Mouse (Mus musculus): ENCODE results near the gene Bcam. TPM values are rescaled to one million over a fixed set of nuclear protein-coding genes. Genes with fewer than 3 reads are reported as not detected.

Bcam gene
- 17.6 and 21.5 TPM in 2 replicates for polyA plus RNA-seq (2014; fragmentation: Nextera tagmentation; extraction: Ambion mirVana)

DNA sequence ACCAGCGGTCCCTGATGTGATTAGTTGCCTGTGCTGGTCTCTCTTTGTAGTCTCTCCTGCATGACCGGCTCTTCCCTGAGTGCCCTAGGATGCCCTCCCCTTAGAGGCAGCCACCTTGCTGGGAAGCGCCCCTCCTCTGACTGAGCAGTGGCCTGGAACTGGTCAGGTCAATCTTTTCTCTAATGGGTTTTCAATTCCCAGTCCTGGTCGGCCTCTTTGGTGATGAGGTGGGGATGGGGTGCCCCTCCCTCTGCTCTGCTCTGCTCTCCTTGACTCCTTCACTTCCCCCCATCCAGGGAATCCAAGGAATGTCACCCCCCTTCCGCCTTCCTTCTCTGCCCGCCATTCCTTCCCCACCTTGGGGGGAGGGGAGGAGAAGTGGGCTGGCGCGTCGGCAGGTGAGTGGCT is at the start of gene Bcam:
Gene Bcam, minus strand, starts transcription at position 33 of the 408 bp plus-strand sequence.
- H3K27ac ChIP-seq (ENCODE audit: low read depth, low read length): no peak within 1 kb of the TSS
- H3K36me3 ChIP-seq (ENCODE audit: control insufficient read depth, insufficient read depth, low read length): no peaks in the 10 kb centered on the region
- peaks cover 19% of the 10 kb centered on the region for H3K27me3 ChIP-seq (ENCODE audit: control insufficient read depth, insufficient read depth, low read length)
- peak within 1 kb of the TSS; percentile 76 for H3K4me2 ChIP-seq (ENCODE audit: low read depth, low read length, severe bottlenecking)
- H3K9ac ChIP-seq (ENCODE audit: low read length): peak within 1 kb of the TSS; percentile 47
- peak within 1 kb of the TSS; percentile 34 for H3K4me3 ChIP-seq (ENCODE audit: low read depth, low read length)
- ATAC-seq (replicated peaks; ENCODE audit: low FRiP score): peak; percentile 28
- peaks cover 12% of the 10 kb centered on the region; the same call in 1 of the 2 replicates for H3K4me1 ChIP-seq (replicated peaks; ENCODE audit: control insufficient read depth, insufficient read depth, low read length)
- no peaks in the 10 kb centered on the region for H3K9me3 ChIP-seq (ENCODE audit: control insufficient read depth, low read length)
- DNase-seq (ENCODE audit: low spot score): no peak
- WGBS: 1% methylated on average over 9 of the region's 9 CpGs

DNA sequence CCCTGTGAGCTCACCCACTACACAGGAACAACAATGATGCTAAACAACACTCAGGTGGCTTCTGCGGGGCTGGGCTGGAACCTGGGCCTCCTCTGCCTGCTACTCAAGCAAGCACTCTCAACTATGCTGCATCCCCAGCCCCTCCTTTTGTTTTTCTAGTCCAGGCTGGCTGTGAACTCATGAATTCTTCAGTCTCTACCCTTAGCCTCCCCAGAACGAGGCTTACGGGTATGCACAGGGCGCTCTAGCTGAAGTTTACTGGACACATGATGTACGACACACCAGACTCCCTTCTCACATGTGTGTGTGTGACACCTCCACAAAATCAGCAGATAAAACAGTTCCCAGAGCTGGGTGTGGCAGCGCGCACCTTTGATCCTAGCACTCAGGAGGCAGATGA is 48.1 kb upstream of the Bcam start:
- 83% methylated on average over 7 of the region's 7 CpGs for WGBS
- no peak overlapping the region for H3K27ac ChIP-seq (ENCODE audit: low read depth, low read length)
- no peak overlapping the region for H3K4me2 ChIP-seq (ENCODE audit: low read depth, low read length, severe bottlenecking)
- no peak overlapping the region for H3K9ac ChIP-seq (ENCODE audit: low read length)
- H3K4me3 ChIP-seq (ENCODE audit: low read depth, low read length): no peak overlapping the region
- no peak for ATAC-seq (replicated peaks; ENCODE audit: low FRiP score)
- H3K27me3 ChIP-seq (ENCODE audit: control insufficient read depth, insufficient read depth, low read length): peaks cover 36% of the 10 kb centered on the region
- H3K9me3 ChIP-seq (ENCODE audit: control insufficient read depth, low read length): no peaks in the 10 kb centered on the region; the same call in 1 of the 2 replicates
- no peaks in the 10 kb centered on the region for H3K36me3 ChIP-seq (ENCODE audit: control insufficient read depth, insufficient read depth, low read length)
- DNase-seq (ENCODE audit: low spot score): no peak
- peaks cover 11% of the 10 kb centered on the region for H3K4me1 ChIP-seq (replicated peaks; ENCODE audit: control insufficient read depth, insufficient read depth, low read length)

DNA sequence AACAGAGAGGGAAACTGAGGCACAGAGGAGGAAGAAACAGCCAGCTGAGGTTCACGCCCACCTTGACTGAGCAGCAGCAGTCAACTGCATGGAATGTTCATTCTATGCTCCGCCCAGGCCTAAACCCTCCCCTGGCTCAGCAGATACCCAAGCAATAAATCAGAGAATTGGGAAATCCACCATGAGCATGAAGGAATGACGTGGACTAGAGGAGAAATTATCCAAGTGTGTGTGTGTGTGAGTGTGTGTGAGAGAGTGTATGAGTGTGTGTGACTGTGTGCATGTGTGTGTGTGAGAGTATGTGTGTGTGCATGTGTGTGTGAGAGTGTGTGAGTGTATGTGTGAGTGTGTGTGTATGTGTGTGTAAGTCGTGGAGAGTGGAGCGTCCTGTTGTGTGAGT is 47.6 kb upstream of the Bcam start:
- Histone ChIP-seq H3K9me3 (ENCODE audit: control insufficient read depth, low read length) (no peaks in the 10 kb centered on the region; the same call in 1 of the 2 replicates), H3K36me3 (ENCODE audit: control insufficient read depth, insufficient read depth, low read length) (no peaks in the 10 kb centered on the region), H3K4me2 (ENCODE audit: low read depth, low read length, severe bottlenecking) (no peak overlapping the region), H3K4me1 (replicated peaks; ENCODE audit: control insufficient read depth, insufficient read depth, low read length) (peaks cover 9% of the 10 kb centered on the region), H3K4me3 (ENCODE audit: low read depth, low read length) (no peak overlapping the region), H3K27me3 (ENCODE audit: control insufficient read depth, insufficient read depth, low read length) (peaks cover 32% of the 10 kb centered on the region), H3K27ac (ENCODE audit: low read depth, low read length) (no peak overlapping the region), H3K9ac (ENCODE audit: low read length) (no peak overlapping the region)
- DNase-seq (ENCODE audit: low spot score): no peak
- no peak for ATAC-seq (replicated peaks; ENCODE audit: low FRiP score)
- WGBS: 86% methylated on average over 5 of the region's 5 CpGs

DNA sequence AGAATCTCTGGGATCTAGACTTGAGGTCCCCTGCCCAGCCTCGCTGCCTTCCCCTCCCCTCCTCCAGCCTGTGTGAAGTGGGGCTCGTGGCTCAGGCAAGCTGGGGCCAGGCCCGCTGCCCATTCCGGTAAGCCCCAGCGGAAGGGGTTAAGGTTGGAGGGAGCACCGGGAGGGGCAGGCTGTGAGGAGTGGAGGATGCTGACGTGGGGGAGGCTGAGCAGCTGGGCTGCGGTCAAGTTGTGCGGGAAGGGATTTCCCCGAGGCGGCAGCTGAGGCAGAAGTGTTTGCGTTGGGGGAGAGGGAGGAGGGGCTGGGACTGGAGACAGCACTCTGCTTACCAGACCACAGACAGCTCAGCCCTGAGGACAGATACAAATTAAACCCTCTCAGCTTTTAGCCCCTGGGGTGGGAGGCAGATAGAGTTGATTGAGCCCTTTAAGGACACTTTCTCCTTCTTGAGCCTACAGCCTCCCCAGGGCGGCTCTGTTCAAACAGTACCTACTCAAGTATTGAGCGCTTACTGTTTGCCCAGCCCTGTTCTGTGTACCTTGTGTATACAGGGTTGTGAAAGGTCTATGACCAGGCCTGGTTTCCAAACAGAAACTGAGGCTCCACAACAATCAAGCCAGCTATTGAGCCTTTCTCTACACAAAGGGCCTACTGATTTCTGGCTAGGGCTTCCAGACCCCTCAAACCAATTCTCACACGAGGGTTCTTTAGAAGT is 46.7 kb upstream of the Bcam start:
- peak; percentile 59 for ATAC-seq (replicated peaks; ENCODE audit: low FRiP score)
- WGBS: 4% methylated on average over 15 of the region's 15 CpGs
- peaks cover 9% of the 10 kb centered on the region for H3K4me1 ChIP-seq (replicated peaks; ENCODE audit: control insufficient read depth, insufficient read depth, low read length)
- peak; percentile 74 for DNase-seq (ENCODE audit: low spot score)
- no peak overlapping the region for H3K4me3 ChIP-seq (ENCODE audit: low read depth, low read length)
- H3K9ac ChIP-seq (ENCODE audit: low read length): peak overlapping the region; percentile 39; the same call in 1 of the 2 replicates
- no peak overlapping the region for H3K27ac ChIP-seq (ENCODE audit: low read depth, low read length)
- no peaks in the 10 kb centered on the region for H3K36me3 ChIP-seq (ENCODE audit: control insufficient read depth, insufficient read depth, low read length)
- peaks cover 26% of the 10 kb centered on the region for H3K27me3 ChIP-seq (ENCODE audit: control insufficient read depth, insufficient read depth, low read length)
- peak overlapping the region; percentile 35 for H3K4me2 ChIP-seq (ENCODE audit: low read depth, low read length, severe bottlenecking)
- no peaks in the 10 kb centered on the region; the same call in 1 of the 2 replicates for H3K9me3 ChIP-seq (ENCODE audit: control insufficient read depth, low read length)

DNA sequence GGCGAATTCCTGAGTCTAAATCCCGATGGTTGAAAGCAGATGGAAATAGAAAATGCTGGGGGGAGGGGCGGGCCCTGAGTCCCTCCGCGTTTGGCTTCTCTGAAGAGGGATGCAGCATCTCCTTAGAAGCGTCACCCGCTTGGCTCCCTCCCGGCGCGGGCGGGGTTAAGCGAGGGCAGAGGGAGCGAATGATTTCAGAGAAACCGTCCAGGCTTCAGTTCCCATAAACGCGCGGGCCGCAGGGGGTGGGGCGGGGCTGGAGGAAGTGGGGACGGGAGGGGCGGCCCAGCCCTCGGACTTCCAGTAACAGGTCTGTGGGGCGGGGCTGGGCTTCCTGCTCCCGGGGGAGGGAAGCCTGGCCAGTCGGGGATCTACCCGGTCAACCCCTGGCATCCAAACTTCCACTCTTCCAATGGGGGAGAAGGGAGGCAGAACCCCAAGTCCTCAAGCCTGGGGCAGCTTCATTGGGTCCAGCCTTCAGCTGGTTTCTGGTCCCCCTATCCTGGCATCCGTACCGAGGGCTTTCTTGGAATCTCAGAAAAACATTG is 45.5 kb upstream of the Bcam start:
- WGBS: under 1% methylated on average over 28 of the region's 28 CpGs

DNA sequence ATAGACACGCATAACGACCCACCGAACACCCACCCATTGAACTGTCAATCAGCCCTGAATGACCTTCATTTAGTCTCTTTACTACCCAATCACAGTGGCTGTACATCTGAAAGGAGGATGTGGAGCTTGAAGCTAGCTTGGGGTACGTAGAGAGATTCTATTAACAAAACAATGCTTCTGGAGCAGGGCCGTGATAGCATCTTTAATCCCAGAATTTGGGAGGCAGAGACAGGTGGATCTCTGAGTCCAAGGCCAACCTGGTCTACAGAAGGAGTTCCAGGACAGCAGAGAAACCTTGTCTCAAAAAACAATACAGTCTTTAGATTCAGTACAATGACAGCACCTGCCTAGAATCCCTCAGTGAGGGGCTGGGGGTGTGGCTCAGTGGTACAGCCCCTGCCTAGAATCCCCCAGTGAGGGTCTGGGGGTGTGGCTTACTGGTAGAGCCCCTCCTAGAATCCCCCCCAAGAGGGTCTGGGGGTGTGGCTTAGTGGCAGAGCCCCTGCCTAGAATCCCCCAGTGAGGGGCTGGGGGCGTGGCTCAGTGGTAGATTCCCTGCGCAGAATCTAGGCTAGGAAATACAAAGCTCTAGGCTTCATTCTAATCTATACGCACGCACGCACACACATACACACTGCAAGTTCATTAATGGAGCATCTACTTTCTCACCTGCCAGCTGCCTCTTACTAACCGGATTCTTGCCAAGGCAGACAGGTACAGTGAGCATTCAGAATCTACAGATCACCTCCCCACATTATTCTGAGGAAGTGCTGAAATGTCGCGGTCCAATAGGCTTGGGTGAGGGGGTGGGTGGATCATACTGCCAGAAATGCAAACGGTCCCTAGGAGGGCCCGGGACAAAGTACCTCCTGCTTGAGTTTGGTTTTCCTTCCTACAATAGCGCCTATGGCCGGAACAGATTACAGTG is 44.7 kb upstream of the Bcam start:
- H3K4me2 ChIP-seq (ENCODE audit: low read depth, low read length, severe bottlenecking): peak overlapping the region; percentile 34
- ATAC-seq (replicated peaks; ENCODE audit: low FRiP score) (peak; percentile 32; the same call in 1 of the 2 replicates), DNase-seq (ENCODE audit: low spot score) (no peak)
- H3K4me3 ChIP-seq (ENCODE audit: low read depth, low read length): peak overlapping the region; percentile 25
- no peak overlapping the region for H3K9ac ChIP-seq (ENCODE audit: low read length)
- H3K27me3 ChIP-seq (ENCODE audit: control insufficient read depth, insufficient read depth, low read length): peaks cover 27% of the 10 kb centered on the region
- H3K9me3 ChIP-seq (ENCODE audit: control insufficient read depth, low read length): no peaks in the 10 kb centered on the region; the same call in 1 of the 2 replicates
- peaks cover 8% of the 10 kb centered on the region for H3K4me1 ChIP-seq (replicated peaks; ENCODE audit: control insufficient read depth, insufficient read depth, low read length)
- H3K36me3 ChIP-seq (ENCODE audit: control insufficient read depth, insufficient read depth, low read length): no peaks in the 10 kb centered on the region
- no peak overlapping the region for H3K27ac ChIP-seq (ENCODE audit: low read depth, low read length)
- WGBS: 20% methylated on average over 17 of the region's 17 CpGs

More for the DNA sequence above, 45.5 kb upstream of the Bcam start:
- H3K9ac ChIP-seq (ENCODE audit: low read length): peak overlapping the region; percentile 0; the same call in 1 of the 2 replicates
- H3K4me2 ChIP-seq (ENCODE audit: low read depth, low read length, severe bottlenecking): peak overlapping the region; percentile 34
- DNase-seq (ENCODE audit: low spot score): peak; percentile 81
- H3K27ac ChIP-seq (ENCODE audit: low read depth, low read length): no peak overlapping the region
- peak; percentile 50 for ATAC-seq (replicated peaks; ENCODE audit: low FRiP score)
- peaks cover 20% of the 10 kb centered on the region for H3K27me3 ChIP-seq (ENCODE audit: control insufficient read depth, insufficient read depth, low read length)
- H3K36me3 ChIP-seq (ENCODE audit: control insufficient read depth, insufficient read depth, low read length): no peaks in the 10 kb centered on the region
- peaks cover 5% of the 10 kb centered on the region for H3K4me1 ChIP-seq (replicated peaks; ENCODE audit: control insufficient read depth, insufficient read depth, low read length)
- no peaks in the 10 kb centered on the region; the same call in 1 of the 2 replicates for H3K9me3 ChIP-seq (ENCODE audit: control insufficient read depth, low read length)
- H3K4me3 ChIP-seq (ENCODE audit: low read depth, low read length): peak overlapping the region; percentile 25

DNA sequence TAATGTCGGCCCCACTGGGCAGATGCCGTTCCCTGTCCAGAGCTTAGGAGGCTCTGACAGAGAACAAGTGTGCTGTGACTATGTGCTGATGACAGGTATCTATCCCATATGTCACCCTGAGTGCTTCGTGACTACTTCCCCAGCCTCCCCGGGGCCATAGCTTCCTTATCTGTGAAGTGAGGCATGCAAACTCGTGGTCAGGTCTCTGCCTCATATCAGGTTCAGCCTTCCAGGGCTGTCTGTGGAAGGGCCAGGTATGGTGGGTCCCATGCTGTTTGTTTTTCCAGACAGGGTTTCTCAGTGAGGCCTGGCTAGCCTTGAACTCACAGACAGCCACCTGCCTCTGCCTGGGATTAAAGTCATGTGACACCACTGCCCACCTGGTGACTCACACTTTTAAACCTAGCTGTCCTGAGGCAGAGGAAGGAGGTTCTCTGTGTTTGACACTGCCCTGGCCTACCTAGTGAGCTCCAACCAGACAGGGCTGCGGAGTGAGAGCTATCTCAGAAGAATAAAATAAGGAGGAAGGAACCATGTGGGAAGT is 42.8 kb upstream of the Bcam start:
- no peaks in the 10 kb centered on the region for H3K36me3 ChIP-seq (ENCODE audit: control insufficient read depth, insufficient read depth, low read length)
- no peaks in the 10 kb centered on the region for H3K9me3 ChIP-seq (ENCODE audit: control insufficient read depth, low read length)
- no peak for DNase-seq (ENCODE audit: low spot score)
- H3K4me3 ChIP-seq (ENCODE audit: low read depth, low read length): no peak overlapping the region
- peaks cover 12% of the 10 kb centered on the region for H3K4me1 ChIP-seq (replicated peaks; ENCODE audit: control insufficient read depth, insufficient read depth, low read length)
- WGBS: 84% methylated on average over 6 of the region's 6 CpGs
- ATAC-seq (replicated peaks; ENCODE audit: low FRiP score): no peak
- H3K27ac ChIP-seq (ENCODE audit: low read depth, low read length): no peak overlapping the region
- peaks cover 44% of the 10 kb centered on the region for H3K27me3 ChIP-seq (ENCODE audit: control insufficient read depth, insufficient read depth, low read length)
- no peak overlapping the region for H3K4me2 ChIP-seq (ENCODE audit: low read depth, low read length, severe bottlenecking)
- H3K9ac ChIP-seq (ENCODE audit: low read length): no peak overlapping the region

DNA sequence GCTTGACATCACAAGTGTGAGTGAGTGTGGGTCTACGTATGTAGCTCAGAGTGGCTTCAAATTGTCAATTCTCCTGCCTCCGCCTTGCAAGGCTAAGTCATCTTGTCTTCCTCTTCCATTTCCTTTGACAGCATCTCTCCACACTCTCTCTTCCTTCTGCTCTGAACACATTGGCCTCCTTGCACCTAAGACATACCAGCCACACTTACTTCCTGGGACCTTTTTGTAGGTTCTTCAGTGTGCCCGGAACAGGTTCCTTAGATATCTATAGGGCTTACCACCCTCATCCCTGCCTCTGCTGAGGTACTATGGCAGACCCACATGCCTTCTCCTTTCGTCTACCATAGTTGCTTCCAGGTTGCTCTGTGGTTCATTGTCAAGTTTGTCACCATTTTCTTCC is 42.3 kb upstream of the Bcam start:
- Histone ChIP-seq H3K9ac (ENCODE audit: low read length) (no peak overlapping the region), H3K27ac (ENCODE audit: low read depth, low read length) (no peak overlapping the region), H3K4me3 (ENCODE audit: low read depth, low read length) (no peak overlapping the region), H3K4me2 (ENCODE audit: low read depth, low read length, severe bottlenecking) (no peak overlapping the region), H3K4me1 (replicated peaks; ENCODE audit: control insufficient read depth, insufficient read depth, low read length) (peaks cover 12% of the 10 kb centered on the region), H3K9me3 (ENCODE audit: control insufficient read depth, low read length) (no peaks in the 10 kb centered on the region), H3K36me3 (ENCODE audit: control insufficient read depth, insufficient read depth, low read length) (no peaks in the 10 kb centered on the region), H3K27me3 (ENCODE audit: control insufficient read depth, insufficient read depth, low read length) (peaks cover 44% of the 10 kb centered on the region)
- no peak for DNase-seq (ENCODE audit: low spot score)
- no peak for ATAC-seq (replicated peaks; ENCODE audit: low FRiP score)
- WGBS: 80% methylated on average over 4 of the region's 4 CpGs

Data from forebrain, embryonic 11.5 days (tissue).